Mouse (Mus musculus): ENCODE results near the gene Ccdc116. TPM values are rescaled to one million over a fixed set of nuclear protein-coding genes. Genes with fewer than 3 reads are reported as not detected.

Ccdc116 gene
- polyA plus RNA-seq, 1 experiment from 2014 or later: 0.32 TPM

- Histone ChIP-seq H3K9me3 (no peaks in the 10 kb centered on the region), H3K4me1 (peaks cover 43% of the 10 kb centered on the region), H3K27ac (peak overlapping the region; percentile 93), H3K4me3 (peak overlapping the region; percentile 73), H3K36me3 (replicated peaks) (peaks cover 44% of the 10 kb centered on the region), H3K27me3 (ENCODE audit: poor library complexity, severe bottlenecking) (no peaks in the 10 kb centered on the region)
- WGBS: under 1% methylated on average over 22 of the region's 22 CpGs
- DNase-seq (ENCODE audit: extremely low spot score, low spot score): peak; percentile 84
Observed at GRCm38 (mm10) chr16:17124119-17124870, 22.7 kb downstream of the Ccdc116 start.

- WGBS: 47% methylated on average over 11 of the region's 14 CpGs
- Histone ChIP-seq H3K4me1 (peaks cover 43% of the 10 kb centered on the region), H3K27me3 (ENCODE audit: poor library complexity, severe bottlenecking) (no peaks in the 10 kb centered on the region), H3K4me3 (peak overlapping the region; percentile 31), H3K9me3 (no peaks in the 10 kb centered on the region), H3K27ac (peak overlapping the region; percentile 2; the same call in 1 of the 2 replicates), H3K36me3 (replicated peaks) (peaks cover 72% of the 10 kb centered on the region)
- no peak for DNase-seq (ENCODE audit: extremely low spot score, low spot score)
Observed at GRCm38 (mm10) chr16:17121569-17121968, 25.5 kb downstream of the Ccdc116 start.

GRCm38 (mm10) chr16:17117309-17117799 lies 29.7 kb downstream of the Ccdc116 start:
- 95% methylated on average over 5 of the region's 5 CpGs for WGBS
- Histone ChIP-seq H3K4me1 (peaks cover 11% of the 10 kb centered on the region), H3K9me3 (no peaks in the 10 kb centered on the region), H3K27me3 (ENCODE audit: poor library complexity, severe bottlenecking) (no peaks in the 10 kb centered on the region), H3K4me3 (no peak overlapping the region), H3K36me3 (replicated peaks) (peaks cover 100% of the 10 kb centered on the region), H3K27ac (no peak overlapping the region)
- DNase-seq (ENCODE audit: extremely low spot score, low spot score): no peak

- WGBS: 10% methylated on average over 38 of the region's 38 CpGs
- peak; percentile 77 for DNase-seq (ENCODE audit: extremely low spot score, low spot score)
- H3K27ac ChIP-seq: peak within 1 kb of the TSS; percentile 84
- no peaks in the 10 kb centered on the region for H3K9me3 ChIP-seq
- H3K36me3 ChIP-seq (replicated peaks): peaks cover 72% of the 10 kb centered on the region
- H3K4me1 ChIP-seq: peaks cover 13% of the 10 kb centered on the region
- H3K27me3 ChIP-seq (ENCODE audit: poor library complexity, severe bottlenecking): no peaks in the 10 kb centered on the region
- H3K4me3 ChIP-seq: peak within 1 kb of the TSS; percentile 87
Observed at GRCm38 (mm10) chr16:17110771-17111743, 36.0 kb downstream of the Ccdc116 start, which contains the start of gene Ppil2. TSS of gene Ppil2 (minus strand) at chr16:17111257.

GRCm38 (mm10) chr16:17104600-17104999 lies 42.4 kb downstream of the Ccdc116 start:
- Histone ChIP-seq H3K27ac (no peak overlapping the region), H3K36me3 (replicated peaks) (peaks cover 95% of the 10 kb centered on the region), H3K4me3 (no peak overlapping the region), H3K27me3 (ENCODE audit: poor library complexity, severe bottlenecking) (no peaks in the 10 kb centered on the region), H3K9me3 (no peaks in the 10 kb centered on the region), H3K4me1 (peaks cover 2% of the 10 kb centered on the region; the same call in 1 of the 2 replicates)
- DNase-seq (ENCODE audit: extremely low spot score, low spot score): no peak
- 94% methylated on average over 4 of the region's 4 CpGs for WGBS

GRCm38 (mm10) chr16:17102630-17103220 lies 44.3 kb downstream of the Ccdc116 start:
- Histone ChIP-seq H3K27ac (no peak overlapping the region), H3K36me3 (replicated peaks) (peaks cover 98% of the 10 kb centered on the region), H3K4me1 (no peaks in the 10 kb centered on the region), H3K27me3 (ENCODE audit: poor library complexity, severe bottlenecking) (no peaks in the 10 kb centered on the region), H3K4me3 (no peak overlapping the region), H3K9me3 (no peaks in the 10 kb centered on the region)
- WGBS: 95% methylated on average over 7 of the region's 7 CpGs
- no peak for DNase-seq (ENCODE audit: extremely low spot score, low spot score)

- Histone ChIP-seq H3K36me3 (replicated peaks) (peaks cover 100% of the 10 kb centered on the region), H3K27me3 (ENCODE audit: poor library complexity, severe bottlenecking) (no peaks in the 10 kb centered on the region), H3K4me3 (no peak overlapping the region), H3K4me1 (no peaks in the 10 kb centered on the region), H3K9me3 (no peaks in the 10 kb centered on the region), H3K27ac (no peak overlapping the region)
- no peak for DNase-seq (ENCODE audit: extremely low spot score, low spot score)
- WGBS: 95% methylated on average over 3 of the region's 3 CpGs
Observed at GRCm38 (mm10) chr16:17096938-17097337, 50.1 kb downstream of the Ccdc116 start.

MicroRNAs encoded within 50 kb of the gene (microRNA counts, 519-probe panel; counts per million panel counts)
- microRNA mmu-miR-130b (6,670 counts per million, percentile 95 among the panel's probes with 10 or more counts), microRNA mmu-miR-301b (4,718 counts per million, percentile 81 among the panel's probes with 10 or more counts)

Small RNA genes within 50 kb of the gene (microRNA-seq; reads per million reads assigned to microRNA genes)
- gene Mir130b: 12,113 reads per million, percentile 96 among the genes with 10 or more reads in this experiment
- gene Mir301b: 344 reads per million, percentile 62 among the genes with 10 or more reads in this experiment

Other genes starting within 250 kb of the Ccdc116 start
- gene Mapk1, start 163.8 kb downstream of the Ccdc116 start, polyA plus RNA-seq (2016; fragmentation: Nextera tagmentation; extraction: Ambion mirVana): 147 and 150 TPM in 2 replicates
- 96.2 and 97.4 TPM in 2 replicates for gene Ypel1, start 77.5 kb downstream of the Ccdc116 start, polyA plus RNA-seq (2016; fragmentation: Nextera tagmentation; extraction: Ambion mirVana)
- gene Ppil2, start 36.0 kb downstream of the Ccdc116 start, polyA plus RNA-seq (2016; fragmentation: Nextera tagmentation; extraction: Ambion mirVana): 138 and 155 TPM in 2 replicates
- 153 and 164 TPM in 2 replicates for gene 2610318N02Rik, start 22.1 kb downstream of the Ccdc116 start, polyA plus RNA-seq (2016; fragmentation: Nextera tagmentation; extraction: Ambion mirVana)
- 110 and 118 TPM in 2 replicates for gene Sdf2l1, start 14.8 kb downstream of the Ccdc116 start, polyA plus RNA-seq (2016; fragmentation: Nextera tagmentation; extraction: Ambion mirVana)
- gene Ydjc, start 2.6 kb downstream of the Ccdc116 start, polyA plus RNA-seq (2016; fragmentation: Nextera tagmentation; extraction: Ambion mirVana): 5.8 and 6.9 TPM in 2 replicates
- gene Ube2l3, start 55.4 kb upstream of the Ccdc116 start, polyA plus RNA-seq (2016; fragmentation: Nextera tagmentation; extraction: Ambion mirVana): 436 and 440 TPM in 2 replicates
- 1.2 and 1.6 TPM in 2 replicates for gene Rimbp3, start 61.4 kb upstream of the Ccdc116 start, polyA plus RNA-seq (2016; fragmentation: Nextera tagmentation; extraction: Ambion mirVana)
- 14.7 and 16.5 TPM in 2 replicates for gene Hic2, start 86.3 kb upstream of the Ccdc116 start, polyA plus RNA-seq (2016; fragmentation: Nextera tagmentation; extraction: Ambion mirVana)
- gene Tmem191c, start 128.8 kb upstream of the Ccdc116 start, polyA plus RNA-seq (2016; fragmentation: Nextera tagmentation; extraction: Ambion mirVana): 7.8 and 8.8 TPM in 2 replicates
- 0.15 and 0.20 TPM in 2 replicates for gene Serpind1, start 184.1 kb upstream of the Ccdc116 start, polyA plus RNA-seq (2016; fragmentation: Nextera tagmentation; extraction: Ambion mirVana)

All from forebrain, embryonic 10.5 days (tissue).